22 mouse cellular contexts compared by ENCODE assay signal in genomic region chr5:89678148-89678547, GRCm38 (mm10).
DNase-seq lines count a peak whose midpoint lies in the region; ATAC-seq and TF ChIP-seq lines count a peak whose summit lies in the region.
"Had no signal": no experiment of that assay in that cellular context is flagged by ENCODE, and none has a peak within 500 bp of the region (broad histone marks: within the 10 kb centered on the region; RNA-seq: fewer than 3 reads in every experiment).

No protein-coding gene starts in this region.

- no peaks in the 10 kb centered on the region for H3K9me3 ChIP-seq in MEL (replicated peaks; ENCODE audit: insufficient read depth, low read length)

- no peak overlapping the region for H3K27ac ChIP-seq in MEL (ENCODE audit: control insufficient read depth, low read depth, low read length)

- no peak overlapping the region for H3K9ac ChIP-seq in MEL (ENCODE audit: control insufficient read depth, low read depth, low read length, poor library complexity, severe bottlenecking)

- peaks cover 0 to under 1% of the 10 kb centered on the region in 2 experiments; a peak in 1 of 4 replicates for H3K4me1 ChIP-seq in MEL (ENCODE audit: control insufficient read depth in 1 of 2, insufficient read depth in 2 of 2, low read length in 2 of 2)

- no peaks in the 10 kb centered on the region for H3K27me3 ChIP-seq in MEL (ENCODE audit: control insufficient read depth in 1 of 2, insufficient read depth in 2 of 2, low read length in 2 of 2)
- H3K27me3 ChIP-seq: CH12.LX, Patski had no signal

- peak; percentile 25 for DNase-seq in MEL (ENCODE audit: low read depth, low spot score)
- no peak for DNase-seq in layer of hippocampus, adult 8-10 months (ENCODE audit: low spot score in 2 of 2)
- DNase-seq in layer of hippocampus, postnatal 10 days (ENCODE audit: low spot score in 2 of 2) = no peak
- no peak for DNase-seq in right cerebral cortex, postnatal 14 days
- DNase-seq: adrenal gland, adult 2 months; adrenal gland, adult 8-10 months; adrenal gland, postnatal 10 days; adrenal gland, postnatal 14 days; adrenal gland, postnatal 25 days; adrenal gland, postnatal 36 days; B cell, adult 2 months; cerebellum, adult 11 months; cerebellum, adult 11-12 months; cerebellum, adult 18-20 months; cerebellum, adult 2 months had no signal

- TF ChIP-seq CTCF in MEL (IDR thresholded peaks at IDR 0.05 in 2 of 3, conservative IDR thresholded peaks at IDR 0.05 in 1 of 3; ENCODE audit: control insufficient read depth in 1 of 3, insufficient read depth in 1 of 3, low read depth in 2 of 3, low read length in 3 of 3, poor library complexity in 1 of 3, severe bottlenecking in 1 of 3) = no peak

- TF ChIP-seq RAD21 in MEL (IDR thresholded peaks at IDR 0.05; ENCODE audit: low read depth, low read length) = no peak

- no peak for TF ChIP-seq POLR2A in MEL (IDR thresholded peaks at IDR 0.05; ENCODE audit: control insufficient read depth in 1 of 2, insufficient read depth in 1 of 2, low read depth in 1 of 2, low read length in 2 of 2, poor library complexity in 1 of 2)

- no peak overlapping the region for H3K4me3 ChIP-seq in MEL (ENCODE audit: control insufficient read depth in 1 of 2, insufficient read depth in 1 of 2, low read depth in 2 of 2, low read length in 2 of 2)

- H3K79me2 ChIP-seq in MEL (ENCODE audit: control insufficient read depth, insufficient read depth, low read length, poor library complexity) = no peaks in the 10 kb centered on the region

- TF ChIP-seq EP300 in MEL (IDR thresholded peaks at IDR 0.05; ENCODE audit: low read depth in 1 of 2, low read length in 2 of 2) = peak in 1 of 2 experiments; percentile 20; a peak in 1 of 4 replicates

- H3K36me3 ChIP-seq in MEL (ENCODE audit: control insufficient read depth in 1 of 2, insufficient read depth in 2 of 2, low read length in 2 of 2) = no peaks in the 10 kb centered on the region; a peak in 1 of 4 replicates
- H3K36me3 ChIP-seq: G1E had no signal

- ATAC-seq in megakaryocyte progenitor cell, adult 5-6 weeks (replicated peaks; ENCODE audit: poor library complexity) = peak; percentile 61
- peak; percentile 89 for ATAC-seq in megakaryocyte-erythroid progenitor cell, adult 5-6 weeks (replicated peaks; ENCODE audit: low FRiP score, low TSS enrichment, poor library complexity, severe bottlenecking)
- ATAC-seq: activated CD4-positive, CD25-positive, alpha-beta regulatory T cell, adult 4 months; CD4-positive, CD25-positive, alpha-beta regulatory T cell, adult 4 months; Patski had no signal

TF ChIP-seq in MEL, 35 proteins besides CTCF, POLR2A, EP300 and RAD21:
- TF ChIP-seq GATA1 (IDR thresholded peaks at IDR 0.05; ENCODE audit: low read depth, low read length) (peak; percentile 38; the same call in 1 of the 2 replicates), RCOR1 (IDR thresholded peaks at IDR 0.05; ENCODE audit: low read depth, low read length) (peak; percentile 51; the same call in 1 of the 2 replicates), MYB (IDR thresholded peaks at IDR 0.05; ENCODE audit: low read depth, low read length) (no peak), MAX (IDR thresholded peaks at IDR 0.05; ENCODE audit: low read length) (no peak)
